Mouse (Mus musculus) lung, adult 2 months (tissue): ENCODE results near the gene AU022252. TPM values are rescaled to one million over a fixed set of nuclear protein-coding genes. Genes with fewer than 3 reads are reported as not detected.

Experiments
- DNase-seq: peaks from one replicate; pipeline ENCODE4 v3.0.0; 2022
- H3K4me1 ChIP-seq: fragments of 200-500 bp; 2 replicates; pipeline ENCODE4 v1.6.1; 2011; ENCODE audit warnings: low read length; ENCODE audit not compliant: control insufficient read depth, insufficient read depth
- H3K4me3 ChIP-seq: fragments of 200-500 bp; replicated peaks from 2 replicates; pipeline ENCODE3; 2011; ENCODE audit warnings: low read depth, mild to moderate bottlenecking, control low read depth, low read length; ENCODE audit errors: extremely low read depth
- CTCF ChIP-seq: fragments of 200-500 bp; IDR thresholded peaks from 2 replicates; pipeline ENCODE4 v1.5.1; 2011; ENCODE audit warnings: mild to moderate bottlenecking, low read length, control low read depth; ENCODE audit not compliant: insufficient read depth
- POLR2A ChIP-seq: fragments of 200-500 bp; IDR thresholded peaks from 2 replicates; pipeline ENCODE4 v1.6.1; 2011; ENCODE audit warnings: low read depth, mild to moderate bottlenecking, control low read depth, low read length, borderline replicate concordance; ENCODE audit errors: extremely low read depth
- WGBS: fragments of 180-500 bp; shearing (Covaris S2); methylation state at CpG from one replicate; pipeline ENCODE4 v1.1.7; 2018; 5-methylcytosine and 5-hydroxymethylcytosine counted together
- polyA plus RNA-seq: library from polyadenylated mRNA; depleted of rRNA; stranded (reverse); fragments of >200 nt; gene quantifications from 2 replicates; pipeline ENCODE4 v1.2.3, GENCODE M21; 2012; rRNA removed

Gene AU022252
- polyA plus RNA-seq, 1 experiment, result 6.5 TPM

DNA sequence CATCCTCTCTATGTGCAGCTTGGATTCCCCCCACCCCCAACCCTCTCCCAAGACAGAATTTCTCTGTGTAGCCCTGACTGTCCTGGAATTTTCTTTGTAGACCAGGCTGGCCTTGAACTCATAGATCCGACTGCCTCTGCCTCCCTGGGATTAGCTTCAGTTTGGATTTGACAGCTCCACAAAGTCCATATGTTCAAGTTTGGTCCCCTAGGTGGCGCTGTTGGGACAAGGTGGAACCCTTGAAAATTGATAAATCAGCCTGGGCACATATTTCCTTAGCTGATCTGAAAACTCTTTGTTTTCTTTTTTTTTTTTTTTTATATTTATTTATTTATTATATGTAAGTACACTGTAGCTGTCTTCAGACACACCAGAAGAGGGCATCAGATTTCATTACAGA, 75.3 kb downstream of the AU022252 start:
- TF ChIP-seq POLR2A (no peak), CTCF (peak; percentile 33)
- DNase-seq, result peak; percentile 69
- WGBS, result 29% methylated on average over 2 of the region's 2 CpGs
- Histone ChIP-seq H3K4me3 (no peak overlapping the region), H3K4me1 (no peaks in the 10 kb centered on the region)

Other genes with a start within 250 kb of the AU022252 start
- 32.0 and 39.0 TPM in 2 replicates for gene Slc2a1, start 124.0 kb downstream of the AU022252 start, polyA plus RNA-seq
- gene Zfp691, start 58.5 kb downstream of the AU022252 start, polyA plus RNA-seq, result 8.9 and 10.1 TPM in 2 replicates
- 0.06 and 0.66 TPM in 2 replicates for gene Ermap, start 42.7 kb downstream of the AU022252 start, polyA plus RNA-seq
- gene Svbp, start 37.4 kb downstream of the AU022252 start, polyA plus RNA-seq, result 18.1 and 24.0 TPM in 2 replicates
- 0.25 and 0.28 TPM in 2 replicates for gene Tmem269, start 14.5 kb downstream of the AU022252 start, polyA plus RNA-seq
- gene P3h1, start 203 bp upstream of the AU022252 start, polyA plus RNA-seq, result 22.4 and 24.0 TPM in 2 replicates
- 1.2 TPM in 2 replicates for gene Cldn19, start 22.7 kb upstream of the AU022252 start, polyA plus RNA-seq
- 158 and 195 TPM in 2 replicates for gene Ybx1, start 61.9 kb upstream of the AU022252 start, polyA plus RNA-seq
- gene Ppih, start 87.8 kb upstream of the AU022252 start, polyA plus RNA-seq, result 3.2 and 5.3 TPM in 2 replicates
- gene Ccdc30, start 182.8 kb upstream of the AU022252 start, polyA plus RNA-seq, result 3.4 and 4.2 TPM in 2 replicates
- gene Ppcs, start 189.7 kb upstream of the AU022252 start, polyA plus RNA-seq, result 9.3 and 9.9 TPM in 2 replicates
- gene Zmynd12, start 190.1 kb upstream of the AU022252 start, polyA plus RNA-seq, result 5.8 and 6.4 TPM in 2 replicates